Mouse (Mus musculus) layer of hippocampus, adult 8-10 months (tissue): Measurements from ENCODE around the gene Gm11011. TPM values are rescaled to one million over a fixed set of nuclear protein-coding genes. Genes with fewer than 3 reads are reported as not detected.
"Not testable (repeated sequence)": the region's sequence is repeated elsewhere in the genome, so short reads cannot be mapped to it uniquely, and the experiment has no call there.

Source experiments
- DNase-seq, 2 experiments: peaks; one replicate each; pipeline ENCODE4 v3.0.0; 2022; ENCODE audit warnings: low spot score in 2 of 2
- total RNA-seq, 4 experiments: library from RNA; stranded (reverse); gene quantifications; 2 replicates each; pipeline ENCODE4 v1.2.4; 2022

The Gm11011 gene
- total RNA-seq: not detected

DNA sequence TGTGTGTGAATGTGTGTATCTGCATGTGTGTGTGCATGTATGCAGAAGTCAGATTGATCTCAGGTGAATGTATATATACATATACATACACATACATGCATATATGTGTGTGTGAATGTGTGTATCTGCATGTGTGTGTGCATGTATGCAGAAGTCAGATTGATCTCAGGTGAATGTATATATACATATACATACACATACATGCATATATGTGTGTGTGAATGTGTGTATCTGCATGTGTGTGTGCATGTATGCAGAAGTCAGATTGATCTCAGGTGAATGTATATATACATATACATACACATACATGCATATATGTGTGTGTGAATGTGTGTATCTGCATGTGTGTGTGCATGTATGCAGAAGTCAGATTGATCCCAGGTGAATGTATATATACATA lies at the start of gene Gm11011:
Gm11011 (minus strand) TSS at position 101 of the 400 bp plus-strand sequence.
- DNase-seq: not testable (repeated sequence)

DNA sequence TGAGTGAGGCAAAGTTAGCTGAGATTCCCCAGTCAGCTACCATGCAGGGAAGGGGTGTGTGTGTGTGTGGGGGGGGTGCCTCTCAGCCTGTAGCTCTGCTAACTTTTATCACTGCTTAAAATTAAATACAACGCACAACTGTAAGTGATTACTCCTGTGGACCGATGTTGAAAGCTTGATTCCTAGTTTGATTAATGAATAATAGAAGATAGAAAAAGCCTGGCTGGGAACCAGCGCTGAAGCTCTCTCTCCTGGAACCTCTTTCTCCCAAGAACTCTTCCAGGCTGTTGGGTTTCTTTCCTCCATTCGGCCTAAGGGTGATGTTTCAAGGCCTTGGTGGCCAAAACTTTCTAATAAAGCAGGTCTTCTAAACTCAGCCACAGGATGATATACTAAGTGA lies 48.9 kb upstream of the Gm11011 start:
- no peak for DNase-seq

DNA sequence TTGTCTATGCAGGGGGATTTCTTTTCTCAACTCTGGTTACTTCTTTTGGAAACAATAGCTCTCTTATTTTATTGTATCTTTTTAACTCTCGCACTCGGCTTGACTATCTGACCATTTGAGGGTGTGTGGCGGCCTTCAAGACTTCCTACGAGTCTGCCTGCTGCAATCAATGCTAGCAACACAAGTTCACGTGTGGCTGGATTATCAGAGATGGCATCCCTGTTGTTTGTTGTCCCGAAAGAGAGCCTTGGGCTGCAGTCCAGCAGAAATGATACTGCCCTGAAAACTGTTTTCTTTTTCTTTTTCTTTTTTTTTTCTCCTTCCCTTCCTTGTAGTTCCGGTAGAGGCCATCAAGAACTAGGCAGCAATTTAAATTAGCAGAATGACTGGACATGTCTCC lies 47.9 kb upstream of the Gm11011 start:
- no peak for DNase-seq

DNA sequence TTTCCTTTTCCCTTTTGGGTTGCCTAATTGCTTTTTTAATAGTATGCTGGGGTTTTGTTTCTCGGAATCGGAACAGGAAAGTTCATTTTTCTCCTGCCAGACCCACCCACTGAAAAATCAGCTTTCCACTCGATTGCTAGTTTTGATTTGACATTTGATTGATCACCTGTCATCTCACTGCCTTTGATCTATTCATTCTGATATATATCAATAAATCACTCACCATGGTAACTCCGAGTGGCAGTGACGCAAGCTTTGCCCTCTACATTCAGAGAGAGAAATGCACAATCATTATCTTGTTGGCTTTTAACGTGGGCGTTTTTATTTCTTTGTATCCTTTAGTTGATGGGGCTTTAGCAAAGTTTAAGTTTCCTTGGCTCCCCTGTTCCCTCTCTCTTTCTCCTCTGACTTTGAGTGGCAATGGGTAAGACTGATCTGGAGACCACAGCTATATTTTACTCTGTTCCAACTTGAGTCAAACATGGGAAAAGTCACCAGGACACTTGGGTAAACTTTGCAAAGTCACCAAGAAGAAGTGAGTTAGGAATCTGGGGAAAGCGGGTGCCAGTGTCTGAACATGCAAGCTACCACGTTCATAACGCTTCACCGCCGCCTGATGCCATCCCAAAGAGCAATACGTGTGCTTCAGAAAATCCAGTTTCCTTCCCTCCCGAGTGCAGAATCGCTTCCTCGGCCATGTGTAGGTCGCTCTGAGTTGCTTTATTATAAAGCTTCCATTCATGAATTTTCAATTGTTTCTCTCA lies 47.3 kb upstream of the Gm11011 start:
- no peak for DNase-seq

DNA sequence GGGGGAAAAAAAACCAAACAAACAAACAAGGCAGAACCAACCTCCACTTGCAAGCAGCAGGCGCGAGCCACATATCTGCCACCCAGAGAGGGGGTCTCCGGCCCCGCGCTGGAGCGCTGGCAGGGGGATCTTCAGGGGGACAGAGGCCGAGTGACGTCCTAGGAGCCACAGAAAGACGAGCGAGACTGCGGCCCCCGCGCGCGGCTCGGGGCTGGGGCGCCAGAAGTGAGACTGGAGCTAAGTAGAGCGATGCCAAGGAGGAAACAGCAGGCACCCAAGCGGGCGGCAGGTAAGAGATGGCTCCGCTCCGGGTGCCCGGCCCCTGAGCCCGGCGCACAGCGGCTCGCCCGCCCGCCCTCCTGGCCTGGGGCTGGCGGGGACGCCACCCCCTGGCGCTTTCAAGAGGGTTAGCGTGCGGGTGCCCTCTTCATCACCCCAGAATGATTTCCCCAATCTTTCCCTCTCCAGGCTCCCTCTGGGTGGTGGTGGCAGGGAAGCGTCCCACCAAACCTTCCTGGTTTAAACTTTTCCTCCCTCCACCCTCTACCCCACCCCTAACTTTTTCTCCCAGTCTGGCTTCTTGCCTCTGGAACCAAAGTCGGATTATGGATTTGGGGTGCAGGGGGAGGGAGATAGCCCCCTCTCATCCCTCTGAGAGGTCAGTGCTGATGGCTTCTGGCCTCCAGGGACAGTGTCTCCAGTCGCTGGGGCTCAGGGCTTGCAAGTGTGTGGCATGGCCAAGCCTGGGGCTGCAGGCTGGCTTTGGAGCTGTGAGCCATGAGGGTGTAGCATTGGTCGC lies 46.1 kb upstream of the Gm11011 start:
- no peak for DNase-seq

DNA sequence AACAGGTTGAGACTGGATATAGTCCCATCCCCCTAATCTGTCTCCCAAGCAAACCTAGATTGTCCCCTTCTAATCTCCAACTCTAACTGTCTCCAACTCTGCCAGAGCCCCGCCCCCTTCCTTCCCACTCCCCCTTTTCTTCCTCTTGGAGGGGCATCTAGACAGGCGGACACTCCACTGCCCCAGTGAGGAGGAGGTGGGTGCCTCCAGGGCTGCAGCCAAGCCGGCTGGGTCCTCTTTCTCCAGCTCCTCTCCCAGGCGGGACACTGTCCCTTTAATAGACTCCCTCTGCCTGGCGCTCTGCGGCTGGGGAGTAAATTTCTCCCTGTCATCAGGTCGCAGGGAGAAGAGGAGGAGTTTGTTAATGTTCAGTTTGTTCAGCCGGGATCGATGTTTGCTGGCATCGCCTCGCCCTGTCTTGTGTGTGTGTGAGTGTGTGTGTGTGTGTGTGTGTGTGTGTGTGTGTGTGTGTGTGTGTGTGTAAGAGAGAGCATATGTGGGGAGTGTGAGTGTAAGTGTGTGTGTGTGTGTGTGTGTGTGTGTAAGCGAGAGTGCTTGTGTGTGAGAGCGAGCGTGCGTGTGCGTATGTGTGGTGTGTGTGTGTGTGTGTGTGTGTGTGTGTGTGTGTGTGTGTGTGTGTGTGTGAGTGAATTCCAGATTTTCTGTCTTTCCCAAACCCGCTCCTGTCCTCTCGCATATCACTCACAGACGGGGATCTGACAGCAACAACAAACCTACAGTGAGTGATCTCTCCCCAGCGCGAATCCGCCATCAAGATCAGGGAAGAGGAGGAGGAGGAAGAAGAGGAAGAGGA lies 45.0 kb upstream of the Gm11011 start, which contains the start of gene Tshz2:
Tshz2 (plus strand) TSS at position 676 of the 814 bp plus-strand sequence.
- DNase-seq: peak in 1 of 2 experiments; percentile 15

DNA sequence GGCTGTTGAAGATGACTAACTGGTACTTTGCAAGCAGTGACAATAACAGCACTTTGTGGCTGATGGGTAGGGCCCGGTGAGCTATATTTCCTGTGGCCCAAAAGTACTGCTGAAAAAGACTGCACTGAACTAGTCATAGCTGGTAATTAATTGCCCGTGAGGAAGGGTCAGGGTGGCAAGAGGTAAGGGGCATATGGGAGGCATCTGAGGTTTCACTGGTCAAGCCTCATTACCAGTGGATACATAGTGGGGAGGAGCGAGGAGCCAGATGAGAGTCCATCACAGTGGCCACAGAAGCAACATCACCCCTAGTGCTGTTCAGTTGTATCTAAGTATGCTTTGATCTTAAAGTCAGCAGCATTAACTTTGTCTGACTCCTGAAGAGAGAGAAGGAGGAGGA lies 42.5 kb upstream of the Gm11011 start:
- no peak for DNase-seq

DNA sequence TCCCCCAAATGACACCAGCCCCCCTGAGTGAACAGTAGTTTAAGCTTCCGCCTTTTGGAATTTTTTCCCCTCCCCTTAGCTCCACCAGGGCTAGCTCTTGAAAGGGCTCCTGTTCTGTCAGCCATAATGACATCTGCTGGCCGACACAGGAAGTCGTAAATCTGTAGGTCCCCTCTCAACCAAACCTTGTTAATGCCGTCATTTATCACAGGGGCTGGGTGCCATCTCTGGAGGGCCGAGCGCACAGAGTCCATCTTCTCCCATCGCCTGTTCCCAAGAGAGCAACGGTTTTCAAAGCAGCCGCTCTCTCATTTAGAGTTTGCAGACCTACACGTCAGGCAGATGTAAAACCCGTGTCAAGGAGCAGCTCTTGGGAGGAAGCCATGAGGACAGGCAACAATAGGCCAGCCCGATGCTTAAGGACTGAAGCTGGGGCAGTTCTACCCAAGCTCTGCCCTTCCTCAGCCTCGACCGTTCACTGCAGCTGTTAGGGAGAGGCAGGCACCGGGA lies 33.7 kb upstream of the Gm11011 start:
- no peak for DNase-seq

DNA sequence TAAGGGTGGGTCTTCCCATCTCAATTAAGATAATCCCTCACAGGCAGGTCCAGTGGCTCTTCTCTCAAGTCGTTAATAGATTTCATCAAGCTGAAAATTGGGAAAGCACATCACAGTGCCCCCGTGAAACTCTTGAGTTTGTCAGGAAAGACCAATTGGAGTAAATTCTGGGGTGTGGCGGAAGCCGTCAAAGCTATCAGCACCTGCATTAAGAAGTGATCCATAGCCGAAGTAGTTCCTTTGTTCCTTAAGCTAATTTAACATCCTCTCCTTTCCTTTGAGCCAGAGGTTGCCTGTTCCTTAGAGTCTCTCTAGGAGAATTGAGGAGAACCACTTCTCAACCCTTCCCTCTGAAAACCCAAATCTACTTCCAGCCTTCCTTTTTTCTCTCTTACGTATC lies 28.5 kb upstream of the Gm11011 start:
- no peak for DNase-seq

DNA sequence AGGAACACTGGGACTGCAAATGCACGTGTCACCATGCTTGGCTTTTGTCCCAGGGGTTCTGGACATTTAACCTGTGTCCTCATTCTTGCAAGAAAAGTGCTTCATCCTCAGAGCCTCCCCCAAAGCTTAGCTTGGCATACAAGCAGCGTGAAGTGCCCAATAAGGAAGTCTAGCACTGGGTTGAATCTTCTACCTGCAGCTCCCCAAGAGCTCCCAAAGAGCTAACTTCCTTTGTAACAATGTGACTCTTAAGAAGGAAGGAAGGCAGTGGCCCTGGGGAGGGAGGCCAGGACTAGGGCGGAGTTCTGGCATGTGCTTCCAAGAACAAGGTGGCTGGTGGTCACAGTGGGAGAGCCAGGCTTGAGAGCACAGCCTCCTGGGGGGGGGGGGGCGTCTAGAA lies 27.1 kb upstream of the Gm11011 start:
- no peak for DNase-seq

DNA sequence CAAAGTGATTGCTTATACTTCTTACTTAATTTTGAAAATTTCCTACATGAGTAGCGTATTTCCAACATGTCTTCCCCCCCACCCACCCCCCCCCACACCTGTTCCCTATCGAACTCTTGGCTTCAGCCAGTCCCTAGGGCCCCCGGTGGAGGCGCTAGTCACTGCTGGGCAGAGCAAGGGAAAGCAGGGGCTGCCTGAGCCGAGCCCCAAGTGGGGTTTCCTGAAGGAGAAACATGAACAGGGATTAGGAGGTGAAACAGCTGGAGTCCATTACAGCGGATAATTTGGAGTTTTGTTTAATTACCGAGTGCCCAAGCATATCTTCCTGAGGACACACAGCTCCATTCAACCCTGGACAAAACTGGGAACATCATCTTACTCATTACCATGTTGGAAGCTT lies 24.0 kb upstream of the Gm11011 start:
- DNase-seq: no peak

DNA sequence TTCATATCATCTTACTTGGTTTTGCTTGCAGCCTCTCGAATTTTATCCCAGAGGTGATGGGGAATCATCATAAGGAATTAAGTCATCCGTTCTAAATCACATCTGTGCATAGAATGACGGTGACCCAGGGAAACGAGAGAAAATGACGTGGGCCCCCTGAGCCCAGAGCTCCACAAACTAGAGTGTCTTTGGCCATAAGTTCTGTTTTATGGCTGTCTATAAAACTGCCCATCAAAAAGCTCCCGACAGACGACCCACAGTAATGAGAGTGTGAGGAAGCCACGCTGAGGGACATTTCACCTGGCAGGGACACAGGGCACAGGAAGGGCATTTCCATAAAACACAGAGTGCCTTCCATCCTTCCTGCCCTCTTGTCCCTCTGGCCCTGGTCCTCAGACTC lies 23.3 kb upstream of the Gm11011 start:
- DNase-seq: no peak

DNA sequence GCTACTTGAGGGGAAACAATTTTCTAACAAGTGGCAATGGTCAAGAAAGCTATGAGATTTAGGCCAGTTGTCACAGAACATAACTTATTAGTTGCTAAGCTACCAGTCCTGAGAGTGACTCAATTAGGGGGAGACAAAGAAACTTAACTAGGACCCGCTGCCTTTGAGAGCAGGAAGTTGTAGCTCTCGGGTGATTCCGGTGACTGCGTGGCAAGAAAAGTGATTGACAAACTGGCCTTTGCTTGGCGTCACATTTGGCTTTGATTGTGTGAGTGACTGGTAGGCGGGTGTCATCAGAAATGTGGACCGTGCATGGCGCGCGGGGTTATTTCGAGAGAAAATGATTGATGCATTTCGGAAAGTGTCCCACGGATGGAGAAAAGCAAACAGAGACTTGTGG lies 22.4 kb upstream of the Gm11011 start:
- no peak for DNase-seq

DNA sequence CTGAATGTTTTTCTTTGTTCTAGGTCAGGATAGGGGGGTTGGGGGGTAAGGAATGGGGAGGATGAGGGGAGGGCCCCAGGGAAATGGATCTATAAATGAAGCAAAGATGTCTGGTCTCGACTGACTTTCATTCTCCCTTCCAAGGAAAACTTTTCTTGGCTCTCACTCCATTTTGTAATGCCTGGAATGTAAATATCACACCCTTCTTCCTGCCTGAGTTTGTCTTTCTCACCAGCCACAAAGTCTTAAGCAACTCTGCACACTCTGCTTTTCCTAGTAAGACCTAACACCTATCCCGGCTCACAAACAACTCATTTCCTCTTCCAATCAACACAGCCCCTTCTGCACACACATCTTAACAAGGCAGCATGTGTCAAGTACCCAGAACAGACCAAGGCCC lies 20.2 kb upstream of the Gm11011 start:
- no peak for DNase-seq

DNA sequence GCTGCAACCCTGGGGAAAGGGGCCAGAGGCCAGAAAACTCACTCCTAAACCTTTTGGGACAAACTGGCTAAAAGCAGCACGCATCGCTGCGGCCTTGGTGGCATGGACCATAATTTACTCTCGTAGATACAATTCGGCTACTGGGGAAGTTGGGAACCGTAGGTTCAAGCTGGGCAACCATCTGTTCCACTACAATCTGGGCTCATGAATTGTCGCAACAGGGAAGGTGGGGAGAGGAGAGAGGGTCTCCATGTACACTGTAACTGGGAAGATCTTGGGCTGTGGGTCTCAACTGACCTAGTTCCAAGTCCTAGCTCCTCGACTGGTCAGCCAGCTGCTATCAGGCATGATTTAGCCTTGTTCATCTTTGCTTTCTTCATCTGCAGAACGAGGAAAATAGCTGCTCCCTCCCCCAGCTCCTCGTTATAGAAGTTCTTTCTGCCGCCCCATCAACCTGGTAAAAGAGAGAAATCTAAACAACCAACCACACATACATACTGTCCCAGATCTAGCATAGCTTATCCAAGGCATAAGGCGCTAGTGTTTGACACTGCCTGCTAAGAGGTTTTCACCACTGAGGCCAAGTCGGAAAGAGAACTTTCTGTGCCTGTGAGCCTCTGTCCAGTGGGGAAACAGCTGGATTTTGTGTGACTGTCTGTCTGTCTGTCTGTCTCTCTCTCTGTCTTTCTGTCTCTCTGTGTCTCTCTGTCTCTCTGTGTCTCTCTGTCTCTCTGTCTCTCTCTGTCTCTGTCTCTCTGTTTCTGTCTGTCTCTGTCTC lies 19.5 kb upstream of the Gm11011 start:
- no peak for DNase-seq

DNA sequence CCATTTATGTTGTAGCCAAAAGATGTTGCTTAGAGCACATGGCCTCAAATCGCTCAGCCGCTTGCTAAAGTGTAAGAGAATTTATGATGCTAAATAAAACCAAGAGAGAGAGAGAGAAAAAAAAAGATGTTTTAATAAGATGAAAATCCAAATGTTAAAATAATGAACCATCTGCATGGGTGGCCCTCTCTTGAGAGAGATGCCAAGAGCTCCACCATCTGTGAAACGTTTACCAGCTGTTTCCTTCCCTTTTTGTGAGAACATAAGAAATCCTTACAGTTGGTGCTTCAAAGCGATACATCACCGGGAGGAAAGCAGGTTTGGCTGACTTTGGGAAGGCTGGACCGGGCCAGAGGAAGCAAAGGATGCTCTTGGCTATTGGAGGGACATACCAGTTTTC lies 12.6 kb upstream of the Gm11011 start:
- DNase-seq: peak; percentile 70 to 75

DNA sequence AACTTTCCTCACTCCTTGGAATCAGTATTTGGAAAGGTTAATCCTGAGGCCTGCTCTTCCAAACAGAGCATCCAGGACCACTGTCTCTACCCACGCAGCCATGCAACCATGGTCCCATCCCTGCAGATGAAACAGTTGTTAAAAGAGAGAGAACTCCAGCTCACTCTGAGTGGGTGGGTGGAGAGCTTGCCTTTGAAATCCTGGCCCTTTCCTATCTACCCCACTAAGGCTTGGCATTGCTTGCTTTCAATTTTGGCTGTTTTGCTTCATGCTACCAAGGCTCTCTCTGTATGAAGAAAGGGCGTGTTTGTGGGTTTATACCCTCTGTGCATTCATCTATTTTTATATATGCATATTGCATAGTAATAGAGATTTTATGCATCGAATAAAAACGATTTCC lies 12.0 kb upstream of the Gm11011 start:
- DNase-seq: peak in 1 of 2 experiments; percentile 9

DNA sequence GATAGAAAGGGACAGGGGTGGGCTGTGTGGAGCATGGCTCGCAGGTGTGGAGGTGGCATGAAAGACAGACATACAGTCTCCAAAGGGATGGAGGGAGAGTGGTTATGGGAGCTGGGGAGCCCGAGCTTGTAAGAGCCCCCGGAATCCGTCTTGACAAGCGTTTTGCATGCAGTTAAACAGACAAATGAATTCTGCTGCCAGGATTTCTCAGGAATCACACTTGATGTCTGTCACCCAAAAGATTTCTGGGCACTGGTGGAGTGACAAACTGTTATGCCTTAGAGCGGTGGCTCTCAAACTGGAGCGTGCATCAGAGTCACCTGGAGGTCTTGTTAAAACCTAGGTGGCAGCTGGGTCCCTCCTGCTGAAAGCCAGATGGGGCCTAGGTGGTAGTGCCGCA lies 10.4 kb upstream of the Gm11011 start:
- DNase-seq: no peak

DNA sequence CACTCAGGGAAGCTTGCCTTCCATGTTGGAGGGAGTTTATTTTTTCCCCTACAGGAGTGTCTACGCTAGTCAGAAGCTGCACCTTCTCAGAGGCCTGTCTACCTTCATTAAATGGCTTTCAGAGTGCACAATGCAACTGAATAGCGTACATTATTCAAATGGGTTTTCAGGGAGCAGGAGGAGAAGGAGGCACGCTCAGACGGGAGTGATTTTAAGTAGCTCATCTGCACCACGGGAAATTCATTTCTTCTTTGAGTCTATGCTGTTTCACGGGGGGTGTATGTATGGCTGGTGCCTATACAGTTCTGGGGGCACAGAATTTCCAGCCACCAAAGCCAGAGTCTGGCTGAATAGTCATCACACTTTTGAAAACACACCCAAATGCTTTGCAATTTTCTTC lies 9.8 kb upstream of the Gm11011 start:
- DNase-seq: no peak

DNA sequence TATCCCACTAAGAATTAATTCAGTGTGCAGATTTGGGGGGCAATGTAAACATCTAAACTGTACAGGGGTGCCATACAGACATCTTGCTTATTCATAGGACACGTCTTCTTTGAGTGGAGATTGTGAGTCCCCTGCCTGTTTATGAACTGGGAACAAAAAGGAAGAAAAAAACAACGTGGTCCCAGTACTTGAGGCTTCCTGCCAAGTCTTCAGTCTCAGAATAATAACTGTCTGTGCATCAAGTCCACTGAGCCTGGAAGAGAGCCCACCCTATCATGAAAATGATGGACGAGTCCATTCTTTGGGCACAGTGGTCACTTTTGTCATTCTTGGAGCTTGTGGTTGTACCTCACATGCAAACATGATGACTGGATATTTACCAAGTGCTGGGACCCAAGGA lies 6.2 kb upstream of the Gm11011 start:
- DNase-seq: no peak

DNA sequence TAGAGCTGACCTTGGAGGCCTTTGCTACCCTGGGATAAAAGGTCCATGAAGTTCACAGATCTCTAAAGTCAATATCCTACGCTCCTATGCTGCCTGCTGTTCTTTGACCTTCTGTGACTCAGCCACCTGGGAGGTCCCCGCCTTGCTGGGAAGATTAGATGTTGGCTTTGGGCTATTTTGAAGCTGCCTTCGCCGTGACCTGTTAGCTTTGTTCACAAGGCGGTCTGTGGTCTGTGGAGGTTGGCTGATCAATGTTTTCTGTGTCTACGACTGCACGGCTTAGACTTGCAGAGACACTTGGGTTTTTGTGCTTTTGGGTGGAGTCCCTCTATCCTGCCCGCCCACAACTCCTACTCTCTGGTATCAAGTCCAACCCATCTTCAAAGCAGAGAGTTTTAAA lies 2.9 kb upstream of the Gm11011 start:
- no peak for DNase-seq
